Mouse (Mus musculus): ENCODE results near the gene Kcnq1. TPM values are rescaled to one million over a fixed set of nuclear protein-coding genes. Genes with fewer than 3 reads are reported as not detected.

The Kcnq1 gene
- total RNA-seq, 2 experiments from 2014 or later, result not detected

DNA sequence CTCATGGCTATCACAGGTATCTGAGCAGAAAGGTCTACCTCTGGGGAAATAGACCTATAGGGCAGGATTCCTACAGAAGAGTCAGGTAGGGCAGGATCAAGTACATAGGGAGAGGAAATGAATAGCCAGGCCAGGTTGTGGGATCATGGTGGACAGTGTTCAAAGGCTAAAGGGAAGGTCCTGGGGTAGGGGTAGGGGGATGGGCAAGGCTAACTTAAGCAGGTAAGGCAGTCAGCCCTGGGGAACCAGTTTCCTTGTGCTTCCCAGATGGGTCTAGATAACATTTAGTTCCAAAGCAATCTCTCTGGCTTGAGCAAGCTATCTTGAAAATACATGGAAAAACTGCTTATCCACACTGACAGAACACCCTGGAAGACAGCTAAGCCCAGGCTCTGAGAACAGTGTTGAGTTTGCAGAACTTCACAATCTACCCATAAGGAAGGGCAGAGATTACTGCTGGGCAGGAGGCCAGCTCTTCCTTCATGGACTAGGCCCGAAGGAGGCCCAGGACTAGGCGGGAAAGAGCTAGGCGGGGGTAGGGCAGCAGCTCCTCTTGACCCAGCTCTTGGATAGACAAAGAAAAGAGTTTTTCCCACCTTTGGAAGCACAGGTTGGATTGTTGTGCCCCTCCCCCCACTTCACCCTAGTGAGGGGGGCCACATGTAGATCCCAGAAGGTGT, 235.3 kb downstream of the Kcnq1 start:
- no peak for ATAC-seq (replicated peaks; ENCODE audit: poor library complexity, severe bottlenecking)

DNA sequence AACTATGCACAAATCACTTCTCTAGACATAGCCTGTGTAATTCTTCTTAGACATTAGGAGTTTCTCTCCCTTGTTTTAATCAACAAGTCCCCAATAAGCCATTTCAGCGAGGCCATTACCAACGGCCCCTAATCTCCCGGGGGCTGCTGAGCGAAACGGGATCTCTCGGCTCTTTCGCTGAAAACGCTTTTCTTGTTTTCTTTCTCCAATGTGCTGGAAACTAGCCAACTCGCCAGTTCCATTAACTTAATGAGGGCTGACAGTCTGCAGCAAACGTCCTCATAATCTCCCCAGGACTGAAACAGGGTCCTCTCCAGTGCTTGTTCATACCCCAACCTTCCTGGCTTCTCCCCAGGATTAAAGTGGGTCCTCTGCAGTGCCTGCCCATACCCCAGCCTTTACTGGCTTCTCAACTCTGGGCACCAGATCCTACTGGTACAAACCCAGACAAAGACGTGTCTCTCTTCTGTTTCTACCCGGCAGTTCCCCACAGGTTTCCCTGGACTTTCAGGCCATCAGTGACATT, 237.7 kb downstream of the Kcnq1 start:
- ATAC-seq (replicated peaks; ENCODE audit: poor library complexity, severe bottlenecking), result no peak

DNA sequence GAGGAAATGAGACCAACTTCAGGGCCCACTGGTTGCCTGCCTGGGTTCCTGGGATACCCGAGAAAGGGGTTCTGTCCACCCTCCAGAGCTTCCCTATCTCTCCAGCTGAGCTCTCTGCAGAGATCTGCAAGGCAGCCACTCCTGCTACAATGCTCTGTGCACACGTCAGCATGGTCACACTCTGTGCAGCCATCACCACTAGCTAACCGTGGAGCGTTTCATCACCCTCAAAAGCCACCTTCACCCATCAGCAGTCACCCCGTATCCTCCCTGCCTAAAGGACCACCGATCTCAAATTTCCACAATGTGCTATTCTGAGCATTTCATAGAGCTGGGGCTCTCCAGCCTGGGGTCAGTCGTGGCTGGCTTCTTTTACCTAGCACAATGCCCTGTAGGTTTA, 243.1 kb downstream of the Kcnq1 start:
- ATAC-seq (replicated peaks; ENCODE audit: poor library complexity, severe bottlenecking), result no peak

DNA sequence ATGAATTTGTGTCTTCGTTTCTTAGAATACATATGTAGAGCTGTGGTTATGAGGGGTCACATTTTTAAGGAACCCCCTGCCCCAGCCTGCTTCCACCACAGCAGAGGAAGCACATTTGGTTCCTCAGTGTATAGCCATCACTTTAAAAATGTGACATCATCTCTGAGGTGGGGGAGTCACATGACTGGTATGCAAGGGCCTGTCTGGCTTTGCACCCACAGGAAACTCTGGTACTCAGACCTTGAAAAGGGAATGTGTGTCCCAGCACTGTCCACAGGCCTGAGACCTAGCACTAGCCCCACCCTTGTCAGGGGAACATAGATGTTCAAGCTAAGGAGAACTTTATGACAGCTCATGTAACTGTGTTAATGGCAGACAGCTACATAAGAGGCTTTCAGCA, 243.7 kb downstream of the Kcnq1 start:
- peak; percentile 22 for ATAC-seq (replicated peaks; ENCODE audit: poor library complexity, severe bottlenecking)

DNA sequence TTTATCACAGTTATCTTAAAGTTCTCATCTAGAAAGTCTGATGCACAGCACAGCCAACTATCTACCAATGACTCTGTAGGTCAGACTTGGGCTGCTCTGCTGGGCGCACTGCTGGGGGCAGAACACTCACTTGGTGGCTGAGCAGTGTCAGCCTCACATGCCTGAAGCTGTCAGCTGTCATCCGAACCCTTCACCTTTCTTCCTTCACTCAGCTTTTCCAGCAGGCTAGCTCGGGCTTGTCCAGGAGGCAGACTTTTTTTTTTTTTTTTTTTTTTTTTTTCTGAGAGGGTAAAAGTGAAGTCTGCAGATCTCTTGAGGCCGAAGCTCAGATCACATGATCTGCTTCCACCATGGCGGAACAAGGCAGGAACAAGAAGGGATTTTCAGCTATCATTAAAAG, 249.7 kb downstream of the Kcnq1 start:
- ATAC-seq (replicated peaks; ENCODE audit: poor library complexity, severe bottlenecking), result no peak

DNA sequence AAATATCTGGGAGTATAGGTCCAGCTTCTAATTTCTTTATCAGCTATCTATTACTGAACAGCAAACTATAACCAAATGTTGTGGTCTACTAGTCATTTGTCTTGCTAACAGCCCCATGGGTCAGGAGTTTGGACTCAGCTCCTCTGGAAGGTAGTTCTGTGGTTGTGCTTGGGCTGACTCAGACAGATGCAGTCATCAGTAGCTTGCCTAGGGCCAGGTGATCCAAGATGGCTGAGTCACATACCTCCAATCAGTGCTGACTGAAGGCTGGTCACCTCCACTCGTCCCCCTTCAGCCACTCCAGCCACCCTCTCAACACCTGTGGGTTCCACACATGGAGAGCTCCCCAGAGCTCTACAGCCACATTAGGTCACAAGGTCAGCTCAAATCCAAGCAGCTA, 250.9 kb downstream of the Kcnq1 start:
- ATAC-seq (replicated peaks; ENCODE audit: poor library complexity, severe bottlenecking), result no peak

DNA sequence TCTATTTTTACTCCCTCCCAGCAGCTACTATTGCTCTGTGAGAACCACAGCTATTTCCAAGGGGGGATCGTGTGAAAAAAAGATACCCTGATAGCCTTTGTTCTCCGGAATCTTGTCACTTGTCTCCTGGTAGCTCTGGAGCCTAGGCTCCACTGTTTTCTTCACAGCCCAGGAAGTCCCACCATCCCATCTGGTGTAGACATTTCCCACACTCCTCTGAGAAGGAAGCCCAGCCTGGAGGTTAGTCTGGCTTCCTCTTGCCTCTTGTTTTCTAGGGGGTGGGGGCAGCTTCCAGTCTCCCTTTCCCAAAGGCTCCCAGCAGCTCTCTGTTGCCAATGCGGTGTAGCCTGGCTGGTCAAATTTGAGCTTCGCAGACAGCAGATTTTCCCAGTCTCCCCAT, 251.7 kb downstream of the Kcnq1 start:
- no peak for ATAC-seq (replicated peaks; ENCODE audit: poor library complexity, severe bottlenecking)

DNA sequence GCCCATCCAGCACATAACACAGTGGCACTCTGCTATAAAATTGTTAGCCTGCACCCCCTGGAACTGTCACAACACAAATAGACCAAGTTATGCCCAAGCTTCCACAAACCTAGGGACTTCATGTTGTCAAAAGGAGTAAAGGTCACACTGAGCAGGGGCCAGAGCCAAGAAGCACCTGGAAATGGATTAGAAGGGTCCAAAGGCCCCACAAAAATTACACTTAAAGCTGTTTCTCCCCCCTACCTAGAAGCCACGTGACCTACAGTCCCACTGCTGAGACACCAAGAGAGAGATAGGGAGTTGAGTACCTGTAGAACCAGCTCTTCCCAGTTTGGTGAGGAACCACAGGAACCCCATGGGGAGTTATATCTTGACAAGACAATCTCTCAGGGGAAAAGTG, 253.6 kb downstream of the Kcnq1 start:
- no peak for ATAC-seq (replicated peaks; ENCODE audit: poor library complexity, severe bottlenecking)

DNA sequence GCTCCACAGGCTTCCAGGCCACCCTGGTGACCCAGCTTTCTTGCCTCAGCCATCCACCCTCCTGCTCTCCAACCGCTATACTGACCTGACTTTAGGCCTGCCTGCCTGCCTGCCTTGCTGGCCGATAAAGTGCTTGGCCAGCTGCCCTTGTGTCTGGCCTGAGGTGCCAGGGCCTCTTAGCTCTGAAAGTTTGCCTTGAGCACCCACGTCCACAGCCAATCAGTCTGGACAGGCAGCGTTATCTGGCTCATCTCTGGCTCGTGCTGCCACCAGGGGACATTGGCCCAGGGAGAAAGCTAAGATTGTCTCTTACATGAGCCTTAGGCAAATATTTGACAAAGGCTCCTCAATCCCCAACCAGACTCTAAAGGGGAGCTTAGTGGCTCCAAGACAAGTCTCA, 254.6 kb downstream of the Kcnq1 start:
- ATAC-seq (replicated peaks; ENCODE audit: poor library complexity, severe bottlenecking), result no peak

DNA sequence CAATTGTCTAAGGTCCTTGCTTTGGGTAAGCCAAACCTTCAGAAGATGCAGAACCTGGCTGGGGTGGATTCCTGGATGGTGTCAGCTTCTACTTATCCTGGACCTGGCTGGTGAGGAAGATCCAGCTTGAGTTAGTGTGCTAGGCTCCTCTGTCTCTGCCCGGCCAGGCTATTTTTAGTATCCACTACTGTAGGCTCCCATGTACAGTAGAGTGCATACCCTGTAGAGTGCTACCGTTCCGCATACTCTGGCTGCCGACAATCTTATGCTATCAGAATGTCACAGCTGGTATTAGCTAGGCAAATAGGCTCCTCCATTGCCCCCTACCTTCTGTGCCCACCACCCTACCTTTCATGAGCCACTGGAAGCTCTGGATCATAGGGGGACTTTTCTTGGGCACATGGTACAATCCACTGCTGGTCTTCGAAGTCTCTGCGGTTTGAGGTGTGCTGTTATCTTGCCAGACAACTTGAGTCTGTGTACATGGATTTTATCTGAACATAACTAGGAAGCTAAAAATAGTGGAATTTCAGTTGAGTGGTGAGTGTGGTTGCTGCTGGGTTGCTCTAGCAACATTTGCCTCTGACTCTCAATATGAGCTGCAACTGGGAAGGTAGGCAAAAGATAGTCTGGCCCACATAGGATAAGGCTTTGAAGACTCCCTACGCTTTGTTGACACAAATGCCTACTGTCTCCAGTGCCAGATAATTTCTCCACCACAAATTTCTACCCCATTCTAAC, 258.1 kb downstream of the Kcnq1 start:
- no peak for ATAC-seq (replicated peaks; ENCODE audit: poor library complexity, severe bottlenecking)

DNA sequence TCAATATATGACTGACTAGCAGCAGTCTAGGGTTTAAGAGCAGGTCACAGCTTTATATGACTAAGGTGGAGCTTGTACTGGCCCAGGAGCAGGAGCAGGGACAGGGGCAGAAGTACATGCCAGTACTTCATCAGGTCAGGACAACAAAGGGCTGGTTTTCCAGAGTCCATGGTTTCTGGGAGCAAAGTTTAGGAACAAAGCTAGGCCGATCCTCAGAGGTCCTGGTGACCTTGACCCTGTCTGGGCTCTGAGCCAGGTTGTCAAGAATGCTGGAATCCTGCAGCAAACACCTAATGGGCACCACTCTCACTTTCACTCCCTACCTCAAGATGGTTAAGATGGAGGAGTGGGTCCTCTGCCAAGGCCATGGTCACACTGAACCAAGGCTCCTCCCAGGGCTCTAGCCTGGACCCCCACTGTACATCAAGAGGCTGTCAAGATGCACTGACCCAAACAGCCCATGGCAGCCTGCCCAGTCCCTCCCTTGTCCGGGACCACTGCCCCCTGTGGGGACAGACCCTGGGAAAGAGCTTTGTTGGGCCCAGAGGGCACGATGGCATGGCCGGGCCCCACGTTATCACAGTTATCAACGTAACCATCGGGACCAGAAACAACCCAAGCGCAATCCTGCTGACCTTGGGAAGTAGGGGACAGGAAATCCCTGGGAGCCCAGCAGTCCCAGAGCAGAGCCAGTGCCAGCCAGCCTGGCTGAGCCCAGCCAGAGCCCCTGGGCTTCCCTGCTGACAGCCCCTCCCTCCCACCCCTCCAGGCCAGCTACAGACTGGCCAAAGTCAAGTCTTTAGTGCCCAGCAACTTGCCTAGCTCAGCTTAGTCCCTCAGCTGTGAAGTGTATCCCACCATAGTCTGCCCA, 259.0 kb downstream of the Kcnq1 start:
- ATAC-seq (replicated peaks; ENCODE audit: poor library complexity, severe bottlenecking), result no peak

DNA sequence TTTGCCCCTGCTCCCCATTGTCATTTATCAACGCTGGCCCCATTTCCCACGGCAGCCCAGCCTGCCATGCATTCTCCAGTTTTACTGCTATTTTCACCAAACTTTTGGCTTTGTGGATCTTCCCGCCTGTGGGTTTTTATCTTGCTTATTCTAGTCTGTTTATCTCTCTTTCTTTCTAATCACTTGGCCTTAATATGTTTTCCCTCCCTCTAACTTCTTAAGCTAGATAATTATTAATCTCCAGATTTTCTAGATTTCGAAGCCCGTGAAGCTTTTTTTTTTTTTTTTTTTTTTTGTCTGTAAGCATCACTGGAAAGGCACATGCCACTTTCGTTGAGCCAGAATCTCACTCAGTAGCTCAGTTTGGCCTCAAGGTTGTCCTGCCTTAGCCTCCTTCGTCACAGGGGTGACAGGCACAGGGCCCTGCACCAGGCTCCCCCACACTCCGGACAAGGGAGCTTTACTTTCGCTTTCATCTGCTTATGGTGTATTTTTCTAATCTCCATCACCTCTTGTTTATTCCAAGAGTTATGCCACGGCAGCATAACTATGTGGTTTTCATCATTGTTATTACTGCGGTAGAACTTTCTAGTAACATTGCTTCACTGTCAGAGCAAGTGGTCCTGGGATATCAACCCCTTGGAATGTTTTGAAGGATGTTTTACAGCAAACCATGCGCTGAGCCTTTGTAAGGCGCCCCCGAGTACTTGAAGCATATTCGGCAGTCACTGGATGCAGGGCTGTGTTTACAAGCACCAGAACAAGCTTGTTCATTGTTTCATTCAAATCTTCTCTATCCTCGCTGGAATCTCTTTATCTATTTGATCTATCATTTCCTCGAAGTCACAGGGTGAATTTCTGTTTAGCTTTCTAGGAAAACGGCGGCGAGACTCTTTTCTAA, 261.5 kb downstream of the Kcnq1 start:
- ATAC-seq (replicated peaks; ENCODE audit: poor library complexity, severe bottlenecking), result peak; percentile 60

DNA sequence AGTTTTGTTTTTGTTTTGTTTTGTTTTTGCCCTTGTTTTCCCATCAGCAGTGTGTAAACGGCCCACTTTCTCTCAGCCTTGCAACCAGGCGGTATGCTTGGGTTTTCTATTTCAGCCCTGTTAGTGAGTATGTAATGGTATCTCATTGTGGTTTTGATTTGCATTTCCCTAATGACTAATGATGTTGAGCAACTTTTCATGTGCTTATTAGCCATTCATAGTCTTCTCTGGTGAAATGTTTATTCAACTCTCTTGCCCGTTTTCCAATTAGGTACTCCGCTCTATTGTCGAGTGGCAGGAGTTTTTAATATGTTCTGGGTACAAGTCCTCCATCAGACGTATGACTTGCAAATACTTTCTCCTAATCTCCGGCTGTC, 262.1 kb downstream of the Kcnq1 start:
- peak; percentile 72 for ATAC-seq (replicated peaks; ENCODE audit: poor library complexity, severe bottlenecking)

DNA sequence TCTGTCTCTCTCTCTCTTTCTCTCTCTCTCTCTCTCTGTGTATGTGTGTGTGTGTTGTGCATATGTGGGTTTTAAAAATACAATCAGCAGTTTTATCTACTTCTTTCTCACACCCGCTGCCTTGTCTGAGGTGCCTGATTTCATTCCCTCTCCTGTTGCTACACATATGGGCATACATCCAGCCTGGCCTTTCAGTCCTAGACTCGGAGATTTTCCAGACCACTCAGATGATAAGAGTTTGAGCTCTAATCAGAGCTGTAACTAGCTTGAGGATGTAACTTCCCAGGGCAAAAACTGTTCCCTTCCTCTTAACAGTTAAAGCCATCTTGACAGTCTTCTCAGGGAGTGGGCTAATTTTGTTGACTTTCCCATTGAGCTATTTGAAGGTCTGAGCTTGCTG, 265.2 kb downstream of the Kcnq1 start:
- no peak for ATAC-seq (replicated peaks; ENCODE audit: poor library complexity, severe bottlenecking)

DNA sequence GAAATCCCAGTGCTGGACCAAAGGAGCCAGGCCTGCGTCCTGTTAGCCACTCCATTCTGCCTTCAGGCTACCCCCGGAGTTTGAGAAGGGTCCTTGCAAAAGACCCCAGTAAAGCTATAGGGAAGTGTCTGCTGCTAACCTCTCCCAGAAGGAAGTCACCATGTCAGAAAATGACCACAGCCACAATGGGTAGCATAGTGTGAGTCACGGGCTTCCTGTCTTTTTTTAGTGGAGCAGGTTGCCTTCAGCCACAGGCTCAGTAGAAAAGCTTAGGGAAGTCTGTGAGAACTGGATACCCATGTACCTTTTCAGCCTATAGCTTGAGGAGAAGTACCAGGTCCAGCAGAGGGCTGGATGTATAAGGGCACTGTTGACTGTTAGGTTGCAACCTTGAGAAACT, 267.1 kb downstream of the Kcnq1 start:
- ATAC-seq (replicated peaks; ENCODE audit: poor library complexity, severe bottlenecking), result peak; percentile 94

DNA sequence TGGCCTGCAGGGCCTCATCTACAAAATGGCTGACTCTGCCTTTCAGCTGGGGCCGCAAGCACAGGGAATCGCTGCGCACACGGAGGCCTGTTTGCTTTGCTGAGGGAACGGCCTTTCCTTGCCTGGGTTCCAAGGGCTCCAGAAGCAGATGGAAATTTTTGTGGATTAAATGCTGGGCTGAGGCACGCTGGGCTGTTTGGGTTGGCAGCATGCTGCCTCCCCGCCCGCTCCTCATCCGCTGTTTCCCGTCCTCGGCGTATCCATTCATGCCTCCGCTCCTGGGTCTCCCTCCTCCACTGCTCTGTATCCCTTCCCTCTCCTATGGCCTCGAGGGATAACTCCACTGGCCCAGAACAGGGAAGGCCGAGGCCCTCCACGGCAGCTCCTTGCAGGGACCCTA, 269.8 kb downstream of the Kcnq1 start:
- ATAC-seq (replicated peaks; ENCODE audit: poor library complexity, severe bottlenecking), result no peak

DNA sequence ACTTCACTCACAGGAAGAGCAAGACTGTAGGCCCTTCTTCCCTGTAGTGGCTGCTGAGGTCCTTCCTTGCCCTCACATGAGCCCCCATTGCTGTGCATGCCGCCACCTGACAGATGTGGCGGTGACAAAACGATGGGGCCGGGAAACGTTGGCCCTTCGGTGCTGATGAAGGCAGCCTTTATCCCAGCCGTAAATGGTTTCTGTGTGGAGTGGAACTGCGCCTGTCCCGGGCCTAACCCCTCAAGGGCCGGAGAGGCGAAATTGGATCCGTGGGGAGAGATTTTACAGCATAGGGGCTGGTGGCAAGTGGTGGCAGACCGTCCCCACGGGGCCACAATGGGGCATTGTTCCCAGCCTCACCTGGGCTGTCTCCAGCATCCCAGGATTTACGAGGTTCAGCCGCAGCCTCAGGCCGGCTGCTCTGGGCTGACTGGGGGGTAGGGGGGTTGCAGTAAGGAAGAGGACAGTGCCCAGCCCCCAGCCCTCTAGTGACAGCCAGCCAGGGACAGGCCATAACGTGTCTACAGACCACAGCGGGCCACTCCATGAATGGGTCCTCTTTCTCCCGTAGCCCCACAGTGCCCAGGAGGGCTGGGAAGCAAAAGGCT, 274.4 kb downstream of the Kcnq1 start:
- no peak for ATAC-seq (replicated peaks; ENCODE audit: poor library complexity, severe bottlenecking)

DNA sequence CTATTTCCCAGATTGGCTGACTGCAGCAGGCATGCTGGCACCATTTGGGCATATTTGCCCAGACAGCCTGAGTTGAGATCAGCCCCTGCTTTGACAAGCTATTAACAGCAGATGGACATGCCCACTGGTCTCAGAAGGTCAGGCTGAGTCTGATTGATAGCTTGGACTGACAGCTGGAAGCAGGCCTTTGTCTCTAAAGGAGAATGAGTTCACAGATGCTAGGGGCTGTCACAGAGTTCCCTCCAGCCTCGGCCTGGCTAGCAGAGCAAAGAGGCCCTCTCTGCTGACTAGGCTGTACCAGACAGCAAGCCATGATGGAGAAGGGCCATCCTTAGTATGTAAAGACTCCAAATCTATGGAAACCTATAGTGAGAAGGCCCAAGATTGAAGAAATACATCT, 280.5 kb downstream of the Kcnq1 start:
- ATAC-seq (replicated peaks; ENCODE audit: poor library complexity, severe bottlenecking), result no peak

DNA sequence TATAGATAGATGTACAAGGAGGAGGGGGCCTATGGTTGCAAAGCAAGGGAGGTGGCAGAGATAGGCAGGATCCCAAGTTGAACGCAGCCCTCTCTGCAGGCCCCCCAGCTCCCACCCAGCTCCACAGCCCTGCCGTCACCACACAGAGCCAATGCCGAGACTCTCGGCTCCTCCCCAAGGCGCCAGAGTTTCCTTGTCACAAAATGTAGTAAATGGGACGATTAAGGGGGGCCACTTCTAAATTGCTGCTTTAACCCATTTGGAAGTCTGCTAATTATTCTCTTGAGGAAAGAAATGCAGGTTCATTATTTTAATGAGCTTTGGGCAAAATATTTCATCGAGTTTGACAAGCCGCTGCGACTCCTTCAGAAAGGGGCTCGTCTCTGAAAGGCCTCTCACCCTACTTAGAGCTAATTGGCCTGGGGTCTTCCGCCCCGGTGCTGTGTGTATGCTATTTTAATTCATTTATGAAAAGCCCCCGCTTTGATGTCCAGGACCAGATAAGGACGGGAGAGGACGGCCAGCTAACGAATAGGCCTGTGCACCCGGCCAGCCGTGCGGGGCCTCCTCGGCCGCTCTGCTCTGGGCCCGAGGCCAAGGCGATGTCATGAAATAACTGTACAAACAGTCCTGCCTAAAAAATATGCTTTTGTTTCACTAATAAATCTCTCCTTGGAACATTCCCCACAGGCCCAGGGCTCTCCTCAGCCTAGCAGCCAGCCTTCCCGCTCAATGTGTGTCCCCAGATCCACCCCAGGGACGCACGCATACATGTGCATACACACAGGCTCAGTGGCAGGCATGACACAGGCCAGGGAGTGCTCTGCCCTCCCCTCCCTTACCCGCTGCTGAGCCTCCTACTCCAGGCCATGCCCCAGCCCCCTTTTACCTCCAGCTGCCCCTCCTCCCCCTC, 282.9 kb downstream of the Kcnq1 start:
- ATAC-seq (replicated peaks; ENCODE audit: poor library complexity, severe bottlenecking), result no peak
